Mouse (Mus musculus): ENCODE data around the gene Gm3106.
"Not testable (repeated sequence)": the region's sequence is repeated elsewhere in the genome, so short reads cannot be mapped to it uniquely, and the experiment has no call there.

The Gm3106 gene

GRCm38 (mm10) chr5:94217705-94218104 is at the start of gene Gm3106:
Gene Gm3106 (plus strand): TSS chr5:94218005.
- not testable (repeated sequence) for DNase-seq (ENCODE audit: low read depth, low spot score)
